Mouse (Mus musculus) v-Abl transformed pro-B cells (cell line): Measurements from ENCODE around the gene Il2ra.

Source experiments
- in situ Hi-C, 2 experiments: fragments of 400-800 bp; cut with MboI; formaldehyde crosslinking; loops; one replicate each; pipeline ENCODE4 v1.15.1; 2025; ENCODE audit not compliant: unreplicated experiment in 2 of 2

Gene Il2ra

GRCm38 (mm10) chr2:11739516-11740051 is 97.0 kb downstream of the Il2ra start:
- in situ Hi-C loops = no loop called here
